Mouse (Mus musculus) liver, embryonic 14.5 days (tissue): ENCODE results near the gene Galnt10. TPM values are rescaled to one million over a fixed set of nuclear protein-coding genes. Genes with fewer than 3 reads are reported as not detected.
"Not testable (repeated sequence)": the region's sequence is repeated elsewhere in the genome, so short reads cannot be mapped to it uniquely, and the experiment has no call there.

Experiments
- ATAC-seq: fragments of 200-750 bp; cut with Nextera tagmentation; 2 replicates; pipeline ENCODE4 v1.8.0; 2017; ENCODE audit warnings: moderate number of reproducible peaks, mild to moderate bottlenecking, moderate library complexity; ENCODE audit not compliant: insufficient read depth
- DNase-seq, 3 experiments: peaks; one replicate each; pipeline ENCODE4 v3.0.0-alpha.2; 2012 to 2013; ENCODE audit warnings: low read depth in 3 of 3, low spot score in 3 of 3
- H3K27ac ChIP-seq: fragments of 300-500 bp; sonication (generic); 2 replicates; pipeline ENCODE4 v1.5.1; 2014; ENCODE audit warnings: moderate library complexity, mild to moderate bottlenecking, control low read depth, inconsistent platforms
- H3K27me3 ChIP-seq: fragments of 300-500 bp; sonication (generic); 2 replicates; pipeline ENCODE4 v1.6.1; 2014; ENCODE audit warnings: mild to moderate bottlenecking, low read length, moderate library complexity; ENCODE audit not compliant: control insufficient read depth, insufficient read depth
- H3K36me3 ChIP-seq: fragments of 300-500 bp; sonication (generic); replicated peaks from 2 replicates; pipeline ENCODE4 v1.6.1; 2014; ENCODE audit warnings: low read depth; ENCODE audit not compliant: control insufficient read depth, insufficient read depth
- H3K4me1 ChIP-seq, 2 experiments: fragments of 200-500 bp in 1 of 2; fragments of 300-500 bp in 1 of 2; sonication (generic) in 1 of 2; replicated peaks; 2 replicates each; pipeline ENCODE4 v1.6.1; 2012 to 2014; ENCODE audit warnings: antibody characterized with exemption in 1 of 2, inconsistent platforms in 1 of 2, low read length in 1 of 2; ENCODE audit not compliant: control insufficient read depth in 2 of 2, insufficient read depth in 2 of 2
- H3K4me2 ChIP-seq: fragments of 300-500 bp; sonication (generic); 2 replicates; pipeline ENCODE4 v1.6.1; 2014; ENCODE audit warnings: low read depth, mild to moderate bottlenecking, control low read depth, moderate library complexity
- H3K4me3 ChIP-seq, 2 experiments: fragments of 200-500 bp in 1 of 2; fragments of 300-500 bp in 1 of 2; sonication (generic) in 1 of 2; 2 replicates each; pipeline ENCODE4 v1.5.1; 2012 to 2014; ENCODE audit warnings: low read depth in 2 of 2, low read length in 2 of 2, mild to moderate bottlenecking in 2 of 2, control low read depth in 1 of 2, inconsistent platforms in 1 of 2, moderate library complexity in 1 of 2; ENCODE audit not compliant: insufficient read depth in 1 of 2
- H3K9ac ChIP-seq: fragments of 300-500 bp; sonication (generic); replicated peaks from 2 replicates; pipeline ENCODE4 v1.6.1; 2014; ENCODE audit warnings: mild to moderate bottlenecking, control low read depth, moderate library complexity
- H3K9me3 ChIP-seq: fragments of 300-500 bp; sonication (generic); 2 replicates; pipeline ENCODE4 v1.6.1; 2016; ENCODE audit warnings: low read length, mixed read lengths; ENCODE audit not compliant: control insufficient read depth
- CTCF ChIP-seq: IDR thresholded peaks from 2 replicates; pipeline ENCODE4 v1.5.1; 2016; ENCODE audit warnings: antibody characterized with exemption, low read depth, control low read depth
- EP300 ChIP-seq: IDR thresholded peaks from 2 replicates; pipeline ENCODE4 v1.6.1; 2016; ENCODE audit warnings: antibody characterized with exemption, low read depth
- WGBS: fragments of 180-500 bp; shearing (Covaris S2); extraction: QIAGEN DNeasy Blood & Tissue Kit; methylation state at CpG from one replicate; pipeline ENCODE4 v1.1.7; 2014; ENCODE audit not compliant: insufficient replicate concordance; 5-methylcytosine and 5-hydroxymethylcytosine counted together
- polyA plus RNA-seq, 2 experiments: library from polyadenylated mRNA; depleted of rRNA in 1 of 2; stranded (reverse) in 1 of 2; unstranded in 1 of 2; fragments of >200 nt; fragmentation: Nextera tagmentation in 1 of 2; extraction: Ambion mirVana in 1 of 2; gene quantifications; 2 replicates each; pipeline versions ENCODE4 v1.2.1 to v1.2.3; 2012 to 2014

Galnt10 gene
- polyA plus RNA-seq, 2 experiments, result 13.1 to 13.9 TPM

- Histone ChIP-seq H3K9ac (no peak overlapping the region), H3K27me3 (no peaks in the 10 kb centered on the region), H3K27ac (no peak overlapping the region), H3K36me3 (no peaks in the 10 kb centered on the region), H3K4me1 (peaks cover 14 to 26% of the 10 kb centered on the region in 2 experiments), H3K4me2 (no peak overlapping the region), H3K4me3 (no peak overlapping the region), H3K9me3 (no peaks in the 10 kb centered on the region)
- ATAC-seq, result no peak
- no peak for TF ChIP-seq CTCF
- TF ChIP-seq EP300, result no peak
- no peak for DNase-seq
- 76% methylated on average over 3 of the region's 3 CpGs for WGBS
Observed at GRCm38 (mm10) chr11:57813641-57814040, 168.4 kb downstream of the Galnt10 start.

- WGBS, result 70% methylated on average over 4 of the region's 4 CpGs
- H3K9me3 ChIP-seq, result no peaks in the 10 kb centered on the region
- H3K9ac ChIP-seq, result no peak overlapping the region
- H3K27me3 ChIP-seq, result no peaks in the 10 kb centered on the region
- H3K4me1 ChIP-seq, result peaks cover 5 to 8% of the 10 kb centered on the region in 2 experiments
- H3K4me3 ChIP-seq, result no peak overlapping the region
- no peak overlapping the region for H3K27ac ChIP-seq
- no peak for ATAC-seq
- TF ChIP-seq CTCF (peak; percentile 56), EP300 (no peak)
- H3K4me2 ChIP-seq, result no peak overlapping the region
- no peak for DNase-seq
- no peaks in the 10 kb centered on the region for H3K36me3 ChIP-seq
Observed at GRCm38 (mm10) chr11:57818189-57818588, 172.9 kb downstream of the Galnt10 start.

GRCm38 (mm10) chr11:57819999-57820581 lies 174.8 kb downstream of the Galnt10 start:
- H3K4me2 ChIP-seq, result no peak overlapping the region
- WGBS, result 21% methylated on average over 9 of the region's 9 CpGs
- H3K27me3 ChIP-seq, result peaks cover 3% of the 10 kb centered on the region; the same call in 1 of the 2 replicates
- no peaks in the 10 kb centered on the region for H3K9me3 ChIP-seq
- ATAC-seq (no peak), DNase-seq (peak in 2 of 3 experiments; percentile 34 to 35)
- H3K4me1 ChIP-seq, result peaks cover 0 to 4% of the 10 kb centered on the region in 2 experiments; a peak in 2 of 4 replicates
- TF ChIP-seq EP300 (no peak), CTCF (peak; percentile 96)
- no peak overlapping the region for H3K9ac ChIP-seq
- H3K36me3 ChIP-seq, result no peaks in the 10 kb centered on the region
- H3K27ac ChIP-seq, result no peak overlapping the region
- H3K4me3 ChIP-seq, result no peak overlapping the region

- not testable (repeated sequence) for H3K4me3 ChIP-seq, H3K9ac ChIP-seq, H3K4me1 ChIP-seq, H3K4me2 ChIP-seq, H3K27ac ChIP-seq, H3K9me3 ChIP-seq, H3K36me3 ChIP-seq, ATAC-seq, DNase-seq
- H3K27me3 ChIP-seq, result peaks cover 29% of the 10 kb centered on the region
- 71% methylated on average over 2 of the region's 2 CpGs for WGBS
Observed at GRCm38 (mm10) chr11:57823159-57823558, 177.9 kb downstream of the Galnt10 start.

GRCm38 (mm10) chr11:57823714-57824113 lies 178.5 kb downstream of the Galnt10 start:
- no peak overlapping the region for H3K9ac ChIP-seq
- DNase-seq, result no peak
- H3K4me1 ChIP-seq, result no peaks in the 10 kb centered on the region
- H3K27me3 ChIP-seq, result peaks cover 35% of the 10 kb centered on the region
- no peaks in the 10 kb centered on the region for H3K36me3 ChIP-seq
- no peak for ATAC-seq
- no peak overlapping the region for H3K4me3 ChIP-seq
- WGBS, result 42% methylated on average over 7 of the region's 7 CpGs
- no peaks in the 10 kb centered on the region for H3K9me3 ChIP-seq
- H3K4me2 ChIP-seq, result no peak overlapping the region
- TF ChIP-seq CTCF, result no peak
- TF ChIP-seq EP300, result no peak
- H3K27ac ChIP-seq, result no peak overlapping the region

- WGBS, result 53% methylated on average over 11 of the region's 11 CpGs
- peaks cover 50% of the 10 kb centered on the region for H3K27me3 ChIP-seq
Observed at GRCm38 (mm10) chr11:57825234-57825633, 180.0 kb downstream of the Galnt10 start.

More at GRCm38 (mm10) chr11:57825234-57825633, 180.0 kb downstream of the Galnt10 start:
- H3K4me3 ChIP-seq, ATAC-seq, H3K36me3 ChIP-seq, DNase-seq, H3K4me1 ChIP-seq, H3K9ac ChIP-seq, H3K9me3 ChIP-seq, H3K27ac ChIP-seq, H3K4me2 ChIP-seq: not testable (repeated sequence)
